Mouse (Mus musculus) heart, embryonic 11.5 days (tissue): ENCODE measurements around the gene Phactr3. TPM values are rescaled to one million over a fixed set of nuclear protein-coding genes. Genes with fewer than 3 reads are reported as not detected.

Experiments used
- ATAC-seq: fragments of 200-750 bp; cut with Nextera tagmentation; replicated peaks from 2 replicates; pipeline ENCODE4 v1.8.0; 2017; ENCODE audit warnings: moderate library complexity; ENCODE audit not compliant: insufficient number of reproducible peaks, low FRiP score, low TSS enrichment
- H3K27ac ChIP-seq: fragments of 300-500 bp; sonication (generic); 2 replicates; pipeline ENCODE4 v1.5.1; 2014; ENCODE audit warnings: mild to moderate bottlenecking, low read depth, low read length
- H3K27me3 ChIP-seq: fragments of 300-500 bp; sonication (generic); 2 replicates; pipeline ENCODE4 v1.6.1; 2014; ENCODE audit warnings: mild to moderate bottlenecking, low read length, mixed read lengths; ENCODE audit not compliant: control insufficient read depth, insufficient read depth
- H3K36me3 ChIP-seq: fragments of 300-500 bp; sonication (generic); 2 replicates; pipeline ENCODE4 v1.6.1; 2014; ENCODE audit warnings: mild to moderate bottlenecking, low read length, moderate library complexity, mixed read lengths; ENCODE audit not compliant: control insufficient read depth, insufficient read depth
- H3K4me1 ChIP-seq: fragments of 300-500 bp; sonication (generic); 2 replicates; pipeline ENCODE4 v1.6.1; 2014; ENCODE audit warnings: low read length; ENCODE audit not compliant: control insufficient read depth, insufficient read depth
- H3K4me2 ChIP-seq: fragments of 300-500 bp; sonication (generic); 2 replicates; pipeline ENCODE4 v1.6.1; 2014; ENCODE audit warnings: mild to moderate bottlenecking, moderate library complexity
- H3K4me3 ChIP-seq: fragments of 300-500 bp; sonication (generic); 2 replicates; pipeline ENCODE4 v1.5.1; 2014; ENCODE audit warnings: low read depth, low read length
- H3K9ac ChIP-seq: fragments of 300-500 bp; sonication (generic); 2 replicates; pipeline ENCODE4 v1.6.1; 2014; ENCODE audit warnings: mild to moderate bottlenecking, low read depth, low read length, moderate library complexity
- H3K9me3 ChIP-seq: fragments of 300-500 bp; sonication (generic); replicated peaks from 2 replicates; pipeline ENCODE4 v1.6.1; 2016; ENCODE audit warnings: low read length; ENCODE audit not compliant: control insufficient read depth
- whole genome bisulfite sequencing: fragments of 180-500 bp; shearing (Covaris S2); extraction: QIAGEN DNeasy Blood & Tissue Kit; methylation state at CpG from one replicate; pipeline ENCODE4 v1.1.7; 2014; ENCODE audit not compliant: insufficient replicate concordance; 5-methylcytosine and 5-hydroxymethylcytosine counted together
- polyA plus RNA-seq: library from polyadenylated mRNA; unstranded; fragments of >200 nt; fragmentation: Nextera tagmentation; extraction: Ambion mirVana; gene quantifications from 2 replicates; pipeline ENCODE4 v1.2.1, GENCODE M21; 2014

Gene Phactr3
- polyA plus RNA-seq, 1 experiment from 2014 or later, result 11.7 TPM

GRCm38 (mm10) chr2:178129676-178130075 lies 10.9 kb downstream of the Phactr3 start:
- no peak overlapping the region for H3K27ac ChIP-seq
- no peak for ATAC-seq
- H3K36me3 ChIP-seq, result no peaks in the 10 kb centered on the region
- H3K4me2 ChIP-seq, result no peak overlapping the region
- 91% methylated on average over 2 of the region's 2 CpGs for WGBS
- no peaks in the 10 kb centered on the region for H3K4me1 ChIP-seq
- no peaks in the 10 kb centered on the region for H3K9me3 ChIP-seq
- no peak overlapping the region for H3K4me3 ChIP-seq
- H3K27me3 ChIP-seq, result no peaks in the 10 kb centered on the region
- no peak overlapping the region for H3K9ac ChIP-seq

GRCm38 (mm10) chr2:178130536-178130935 lies 11.8 kb downstream of the Phactr3 start:
- no peak overlapping the region for H3K9ac ChIP-seq
- no peak for ATAC-seq
- H3K4me1 ChIP-seq, result no peaks in the 10 kb centered on the region
- 75% methylated on average over 5 of the region's 5 CpGs for WGBS
- H3K9me3 ChIP-seq, result no peaks in the 10 kb centered on the region
- H3K4me2 ChIP-seq, result no peak overlapping the region
- H3K36me3 ChIP-seq, result no peaks in the 10 kb centered on the region
- H3K27ac ChIP-seq, result no peak overlapping the region
- peaks cover 2% of the 10 kb centered on the region for H3K27me3 ChIP-seq
- H3K4me3 ChIP-seq, result no peak overlapping the region

- Histone ChIP-seq H3K27ac (no peak overlapping the region), H3K4me3 (no peak overlapping the region), H3K36me3 (no peaks in the 10 kb centered on the region), H3K4me2 (no peak overlapping the region), H3K4me1 (no peaks in the 10 kb centered on the region), H3K9me3 (no peaks in the 10 kb centered on the region), H3K9ac (no peak overlapping the region), H3K27me3 (peaks cover 5% of the 10 kb centered on the region)
- ATAC-seq, result no peak
- WGBS, result 70% methylated on average over 5 of the region's 5 CpGs
Measured at GRCm38 (mm10) chr2:178131011-178131410, 12.2 kb downstream of the Phactr3 start.

GRCm38 (mm10) chr2:178131606-178132365 lies 13.0 kb downstream of the Phactr3 start:
- ATAC-seq, result no peak
- Histone ChIP-seq H3K9ac (no peak overlapping the region), H3K27me3 (peaks cover 5% of the 10 kb centered on the region), H3K27ac (no peak overlapping the region), H3K4me3 (no peak overlapping the region), H3K36me3 (no peaks in the 10 kb centered on the region), H3K4me1 (no peaks in the 10 kb centered on the region), H3K4me2 (no peak overlapping the region), H3K9me3 (no peaks in the 10 kb centered on the region)
- 80% methylated on average over 5 of the region's 5 CpGs for WGBS

GRCm38 (mm10) chr2:178135713-178136112 lies 16.9 kb downstream of the Phactr3 start:
- Histone ChIP-seq H3K36me3 (no peaks in the 10 kb centered on the region), H3K9ac (no peak overlapping the region), H3K4me2 (no peak overlapping the region), H3K4me3 (no peak overlapping the region), H3K27ac (no peak overlapping the region), H3K4me1 (no peaks in the 10 kb centered on the region), H3K27me3 (peaks cover 18% of the 10 kb centered on the region), H3K9me3 (no peaks in the 10 kb centered on the region)
- ATAC-seq, result no peak
- WGBS, result 40% methylated on average over 4 of the region's 4 CpGs

DNA sequence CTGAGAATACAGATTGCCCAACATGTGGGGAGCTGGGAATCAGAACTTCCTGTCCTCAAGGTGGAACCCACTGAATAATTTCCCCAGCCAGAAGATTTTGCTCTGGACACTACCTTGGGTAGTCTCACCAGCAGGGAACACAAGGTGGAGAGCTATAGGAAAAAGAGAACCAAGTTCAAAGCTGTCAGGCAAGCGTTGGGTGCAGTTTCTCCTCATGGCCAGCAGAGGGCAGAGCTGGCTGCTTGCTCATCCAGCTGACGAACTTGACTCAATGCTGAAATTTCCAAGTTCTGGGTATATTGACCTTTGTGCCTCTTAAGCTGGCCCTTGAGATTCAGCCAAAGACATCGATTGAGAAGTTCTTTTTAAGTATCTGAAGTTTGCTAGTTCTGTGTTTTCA lies 18.7 kb downstream of the Phactr3 start:
- WGBS, result 7% methylated on average over 3 of the region's 3 CpGs
- Histone ChIP-seq H3K27me3 (peaks cover 36% of the 10 kb centered on the region), H3K9ac (no peak overlapping the region)

GRCm38 (mm10) chr2:178141489-178141922 lies 22.7 kb downstream of the Phactr3 start:
- H3K4me3 ChIP-seq, result no peak overlapping the region
- H3K4me1 ChIP-seq, result 0 out of 2 replicates have a peak, but pooled peaks cover 3% of the 10 kb centered on the region
- H3K9ac ChIP-seq, result no peak overlapping the region
- 3% methylated on average over 10 of the region's 10 CpGs for whole genome bisulfite sequencing
- 0 out of 2 replicates have a peak, but pooled peaks have one; percentile 15 for ATAC-seq
- H3K36me3 ChIP-seq, result no peaks in the 10 kb centered on the region
- H3K27ac ChIP-seq, result no peak overlapping the region
- H3K27me3 ChIP-seq, result peaks cover 63% of the 10 kb centered on the region
- H3K9me3 ChIP-seq, result no peaks in the 10 kb centered on the region
- H3K4me2 ChIP-seq, result no peak overlapping the region

More for the DNA sequence above, 18.7 kb downstream of the Phactr3 start:
- Histone ChIP-seq H3K9me3 (no peaks in the 10 kb centered on the region), H3K36me3 (no peaks in the 10 kb centered on the region), H3K4me1 (0 out of 2 replicates have a peak, but pooled peaks cover 3% of the 10 kb centered on the region), H3K4me2 (no peak overlapping the region), H3K27ac (no peak overlapping the region), H3K4me3 (no peak overlapping the region)
- no peak for ATAC-seq

DNA sequence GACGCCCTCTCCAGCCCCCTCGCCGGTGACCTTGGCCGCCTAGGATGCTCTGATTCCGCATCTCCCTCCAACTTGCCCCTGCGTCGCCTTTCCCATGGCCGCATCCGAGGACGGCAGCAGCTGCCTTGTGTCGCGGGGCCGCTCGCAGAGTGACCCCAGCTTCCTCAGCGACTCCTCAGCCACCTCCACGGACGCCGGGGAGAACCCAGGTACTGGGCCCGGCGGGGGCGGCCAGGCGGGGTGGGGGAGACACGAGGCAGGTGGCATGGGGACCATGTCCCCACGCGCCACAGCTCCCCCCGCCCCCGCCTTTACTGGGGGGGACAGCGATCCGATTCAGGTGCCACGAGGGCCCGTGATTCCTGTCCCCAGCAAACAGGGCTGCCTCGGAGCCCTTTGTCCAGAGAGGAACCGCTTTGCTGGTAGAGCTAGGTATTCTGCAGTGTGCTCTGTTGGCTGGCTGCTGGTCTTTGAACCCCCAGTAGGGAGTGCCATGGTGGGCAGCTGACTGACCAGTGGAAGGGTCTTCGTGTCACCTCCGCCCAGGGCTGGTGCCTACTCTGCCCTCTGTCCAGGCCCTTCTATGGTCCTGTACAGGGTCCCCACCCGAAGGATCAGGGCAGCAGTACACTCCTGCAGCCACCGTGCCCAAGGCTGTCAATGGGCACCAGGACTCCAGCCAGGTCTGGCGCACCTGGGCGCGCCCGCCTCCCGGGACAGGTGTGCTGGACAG lies 23.7 kb downstream of the Phactr3 start:
- WGBS, result 16% methylated on average over 42 of the region's 42 CpGs
- Histone ChIP-seq H3K36me3 (no peaks in the 10 kb centered on the region), H3K9ac (0 out of 2 replicates have a peak overlapping the region, but pooled peaks have one; percentile 16), H3K27ac (no peak overlapping the region), H3K4me1 (0 out of 2 replicates have a peak, but pooled peaks cover 3% of the 10 kb centered on the region), H3K9me3 (no peaks in the 10 kb centered on the region), H3K4me3 (peak overlapping the region; percentile 35), H3K27me3 (peaks cover 68% of the 10 kb centered on the region), H3K4me2 (peak overlapping the region; percentile 59)
- 0 out of 2 replicates have a peak, but pooled peaks have one; percentile 21 for ATAC-seq
